Mouse (Mus musculus): ENCODE results near the gene Pms2. TPM values are rescaled to one million over a fixed set of nuclear protein-coding genes. Genes with fewer than 3 reads are reported as not detected.

The Pms2 gene
- polyA plus RNA-seq, 1 experiment from 2014 or later: 33.0 TPM

GRCm38 (mm10) chr5:143975631-143975933, 65.8 kb downstream of the Pms2 start:
- WGBS: 74% methylated on average over 2 of the region's 2 CpGs
- ATAC-seq: no peak

GRCm38 (mm10) chr5:143976232-143976631, 66.5 kb downstream of the Pms2 start:
- ATAC-seq: no peak
- 88% methylated on average over 11 of the region's 11 CpGs for WGBS
- peaks cover 3% of the 10 kb centered on the region for H3K4me1 ChIP-seq (replicated peaks; ENCODE audit: control insufficient read depth, insufficient read depth, low read length)
- H3K9me3 ChIP-seq (ENCODE audit: control insufficient read depth, low read length): no peaks in the 10 kb centered on the region
- H3K9ac ChIP-seq (replicated peaks; ENCODE audit: low read depth, low read length): no peak overlapping the region
- H3K27me3 ChIP-seq (replicated peaks; ENCODE audit: control insufficient read depth, insufficient read depth, low read length): no peaks in the 10 kb centered on the region
- H3K4me3 ChIP-seq (replicated peaks; ENCODE audit: low read length): no peak overlapping the region
- H3K4me2 ChIP-seq (ENCODE audit: low read length): no peak overlapping the region
- no peaks in the 10 kb centered on the region for H3K36me3 ChIP-seq (ENCODE audit: control insufficient read depth, insufficient read depth)
- H3K27ac ChIP-seq (ENCODE audit: low read length): no peak overlapping the region

More at GRCm38 (mm10) chr5:143975631-143975933, 65.8 kb downstream of the Pms2 start:
- no peaks in the 10 kb centered on the region for H3K36me3 ChIP-seq (ENCODE audit: control insufficient read depth, insufficient read depth)
- no peaks in the 10 kb centered on the region for H3K27me3 ChIP-seq (replicated peaks; ENCODE audit: control insufficient read depth, insufficient read depth, low read length)
- H3K9me3 ChIP-seq (ENCODE audit: control insufficient read depth, low read length): no peaks in the 10 kb centered on the region
- no peak overlapping the region for H3K27ac ChIP-seq (ENCODE audit: low read length)
- no peak overlapping the region for H3K9ac ChIP-seq (replicated peaks; ENCODE audit: low read depth, low read length)
- H3K4me2 ChIP-seq (ENCODE audit: low read length): no peak overlapping the region
- no peaks in the 10 kb centered on the region; the same call in 1 of the 2 replicates for H3K4me1 ChIP-seq (replicated peaks; ENCODE audit: control insufficient read depth, insufficient read depth, low read length)
- no peak overlapping the region for H3K4me3 ChIP-seq (replicated peaks; ENCODE audit: low read length)

GRCm38 (mm10) chr5:143976726-143977431, 67.1 kb downstream of the Pms2 start:
- ATAC-seq: no peak
- WGBS: 85% methylated on average over 16 of the region's 16 CpGs

GRCm38 (mm10) chr5:143980858-143981257, 71.1 kb downstream of the Pms2 start:
- WGBS: 20% methylated on average over 9 of the region's 9 CpGs

More at GRCm38 (mm10) chr5:143976726-143977431, 67.1 kb downstream of the Pms2 start:
- H3K36me3 ChIP-seq (ENCODE audit: control insufficient read depth, insufficient read depth): no peaks in the 10 kb centered on the region
- H3K9me3 ChIP-seq (ENCODE audit: control insufficient read depth, low read length): no peaks in the 10 kb centered on the region
- H3K27me3 ChIP-seq (replicated peaks; ENCODE audit: control insufficient read depth, insufficient read depth, low read length): no peaks in the 10 kb centered on the region
- H3K9ac ChIP-seq (replicated peaks; ENCODE audit: low read depth, low read length): no peak overlapping the region
- H3K4me1 ChIP-seq (replicated peaks; ENCODE audit: control insufficient read depth, insufficient read depth, low read length): peaks cover 3% of the 10 kb centered on the region
- H3K27ac ChIP-seq (ENCODE audit: low read length): no peak overlapping the region
- no peak overlapping the region for H3K4me2 ChIP-seq (ENCODE audit: low read length)
- H3K4me3 ChIP-seq (replicated peaks; ENCODE audit: low read length): no peak overlapping the region

GRCm38 (mm10) chr5:143982361-143982760, 72.6 kb downstream of the Pms2 start:
- ATAC-seq: no peak
- WGBS: 85% methylated on average over 2 of the region's 2 CpGs

More at GRCm38 (mm10) chr5:143980858-143981257, 71.1 kb downstream of the Pms2 start:
- H3K9ac ChIP-seq (replicated peaks; ENCODE audit: low read depth, low read length): no peak overlapping the region
- no peak overlapping the region for H3K27ac ChIP-seq (ENCODE audit: low read length)
- no peaks in the 10 kb centered on the region for H3K27me3 ChIP-seq (replicated peaks; ENCODE audit: control insufficient read depth, insufficient read depth, low read length)
- H3K9me3 ChIP-seq (ENCODE audit: control insufficient read depth, low read length): no peaks in the 10 kb centered on the region
- H3K4me3 ChIP-seq (replicated peaks; ENCODE audit: low read length): no peak overlapping the region
- peaks cover 3% of the 10 kb centered on the region for H3K4me1 ChIP-seq (replicated peaks; ENCODE audit: control insufficient read depth, insufficient read depth, low read length)
- H3K4me2 ChIP-seq (ENCODE audit: low read length): no peak overlapping the region
- no peaks in the 10 kb centered on the region for H3K36me3 ChIP-seq (ENCODE audit: control insufficient read depth, insufficient read depth)
- no peak for ATAC-seq

More at GRCm38 (mm10) chr5:143982361-143982760, 72.6 kb downstream of the Pms2 start:
- no peak overlapping the region for H3K4me3 ChIP-seq (replicated peaks; ENCODE audit: low read length)
- no peak overlapping the region for H3K4me2 ChIP-seq (ENCODE audit: low read length)
- H3K9ac ChIP-seq (replicated peaks; ENCODE audit: low read depth, low read length): no peak overlapping the region
- peaks cover 3% of the 10 kb centered on the region for H3K4me1 ChIP-seq (replicated peaks; ENCODE audit: control insufficient read depth, insufficient read depth, low read length)
- H3K36me3 ChIP-seq (ENCODE audit: control insufficient read depth, insufficient read depth): peaks cover 8% of the 10 kb centered on the region; the same call in 1 of the 2 replicates
- H3K9me3 ChIP-seq (ENCODE audit: control insufficient read depth, low read length): no peaks in the 10 kb centered on the region
- no peaks in the 10 kb centered on the region for H3K27me3 ChIP-seq (replicated peaks; ENCODE audit: control insufficient read depth, insufficient read depth, low read length)
- H3K27ac ChIP-seq (ENCODE audit: low read length): no peak overlapping the region

Other genes with a start within 250 kb of the Pms2 start
- gene Usp42, start 177.7 kb upstream of the Pms2 start, polyA plus RNA-seq (2015; fragmentation: Nextera tagmentation; extraction: Ambion mirVana): 27.5 and 28.5 TPM in 2 replicates
- 49.6 and 50.9 TPM in 2 replicates for gene Eif2ak1, start 92.2 kb upstream of the Pms2 start, polyA plus RNA-seq (2015; fragmentation: Nextera tagmentation; extraction: Ambion mirVana)
- 0.17 and 0.72 TPM in 2 replicates for gene Ankrd61, start 12.3 kb upstream of the Pms2 start, polyA plus RNA-seq (2015; fragmentation: Nextera tagmentation; extraction: Ambion mirVana)
- 97.9 and 99.5 TPM in 2 replicates for gene Aimp2, start 117 bp upstream of the Pms2 start, polyA plus RNA-seq (2015; fragmentation: Nextera tagmentation; extraction: Ambion mirVana)
- gene Gm42421, start 18.2 kb downstream of the Pms2 start, polyA plus RNA-seq (2015; fragmentation: Nextera tagmentation; extraction: Ambion mirVana): 0.90 and 1.6 TPM in 2 replicates
- 2.3 and 4.1 TPM in 2 replicates for gene Rsph10b, start 23.1 kb downstream of the Pms2 start, polyA plus RNA-seq (2015; fragmentation: Nextera tagmentation; extraction: Ambion mirVana)
- gene Ccz1, start 104.9 kb downstream of the Pms2 start, polyA plus RNA-seq (2015; fragmentation: Nextera tagmentation; extraction: Ambion mirVana): 95.7 and 97.2 TPM in 2 replicates
- gene Ocm, start 116.7 kb downstream of the Pms2 start, polyA plus RNA-seq (2015; fragmentation: Nextera tagmentation; extraction: Ambion mirVana): not detected in 2 replicates
- 9.4 TPM in 2 replicates for gene Lmtk2, start 190.5 kb downstream of the Pms2 start, polyA plus RNA-seq (2015; fragmentation: Nextera tagmentation; extraction: Ambion mirVana)

Measured in forebrain, embryonic 16.5 days (tissue).